Mouse (Mus musculus): ENCODE measurements around the gene Rwdd3.

The Rwdd3 gene

DNA sequence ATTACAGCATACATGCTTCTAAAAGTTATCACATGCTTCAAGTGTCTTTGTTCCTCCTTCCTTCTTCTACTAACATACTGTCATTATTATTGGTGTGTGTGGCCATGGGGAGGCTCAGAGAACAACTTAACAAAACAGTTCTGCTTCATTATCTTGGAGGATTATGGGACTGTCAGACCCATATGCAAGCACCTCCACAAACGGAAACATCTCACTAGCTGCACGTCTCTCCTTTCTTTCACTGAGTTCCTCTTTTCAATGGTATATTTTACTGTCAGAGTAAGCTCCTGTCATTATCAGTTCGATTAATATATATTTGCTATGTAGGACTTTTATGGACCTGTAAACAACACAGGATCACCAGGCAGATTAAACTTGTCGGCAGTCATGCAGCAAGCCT lies 11.1 kb downstream of the Rwdd3 start:
- no peak for DNase-seq (ENCODE audit: low read depth, low spot score)

DNA sequence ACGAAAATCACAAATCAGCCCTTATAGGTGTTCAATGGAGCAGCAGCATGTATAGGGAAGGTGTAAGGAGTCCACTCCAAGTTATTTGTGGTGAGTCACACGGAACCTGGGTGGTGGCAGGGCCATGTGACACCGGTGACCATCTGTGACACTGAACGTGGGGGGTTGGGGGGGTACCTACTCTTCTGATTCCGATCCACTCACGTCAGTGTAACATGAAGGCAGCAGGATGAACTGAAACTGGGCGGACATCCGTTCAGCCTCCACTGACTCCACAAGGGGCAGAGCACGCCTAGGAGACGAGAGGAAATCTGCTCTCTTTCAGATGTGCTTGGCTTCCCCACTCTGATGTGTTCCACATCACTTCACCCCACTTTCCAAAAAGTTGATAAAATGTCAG lies 11.9 kb downstream of the Rwdd3 start:
- no peak for DNase-seq (ENCODE audit: low read depth, low spot score)

DNA sequence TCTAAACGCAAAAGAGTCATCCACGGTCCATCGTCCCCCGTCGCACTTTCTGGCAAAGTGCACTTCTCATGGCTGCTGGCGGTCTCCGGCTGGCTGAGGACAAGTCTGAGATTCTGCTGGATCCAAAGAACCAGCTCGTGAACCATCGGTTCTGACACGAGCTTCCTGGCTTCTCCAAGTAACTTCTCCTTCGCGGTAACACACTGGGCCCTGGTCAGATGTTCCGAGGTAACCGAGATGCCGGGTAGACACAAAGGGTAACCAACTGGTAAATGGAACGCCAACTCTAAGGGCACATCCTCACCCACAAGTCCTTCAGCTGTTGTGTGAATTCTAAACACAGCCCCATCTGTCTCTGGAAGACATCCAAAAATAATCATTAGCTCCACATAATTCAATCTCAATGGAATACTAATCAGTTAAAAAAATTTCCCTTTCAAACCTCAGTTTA lies 12.6 kb downstream of the Rwdd3 start:
- no peak for DNase-seq (ENCODE audit: low read depth, low spot score)

DNA sequence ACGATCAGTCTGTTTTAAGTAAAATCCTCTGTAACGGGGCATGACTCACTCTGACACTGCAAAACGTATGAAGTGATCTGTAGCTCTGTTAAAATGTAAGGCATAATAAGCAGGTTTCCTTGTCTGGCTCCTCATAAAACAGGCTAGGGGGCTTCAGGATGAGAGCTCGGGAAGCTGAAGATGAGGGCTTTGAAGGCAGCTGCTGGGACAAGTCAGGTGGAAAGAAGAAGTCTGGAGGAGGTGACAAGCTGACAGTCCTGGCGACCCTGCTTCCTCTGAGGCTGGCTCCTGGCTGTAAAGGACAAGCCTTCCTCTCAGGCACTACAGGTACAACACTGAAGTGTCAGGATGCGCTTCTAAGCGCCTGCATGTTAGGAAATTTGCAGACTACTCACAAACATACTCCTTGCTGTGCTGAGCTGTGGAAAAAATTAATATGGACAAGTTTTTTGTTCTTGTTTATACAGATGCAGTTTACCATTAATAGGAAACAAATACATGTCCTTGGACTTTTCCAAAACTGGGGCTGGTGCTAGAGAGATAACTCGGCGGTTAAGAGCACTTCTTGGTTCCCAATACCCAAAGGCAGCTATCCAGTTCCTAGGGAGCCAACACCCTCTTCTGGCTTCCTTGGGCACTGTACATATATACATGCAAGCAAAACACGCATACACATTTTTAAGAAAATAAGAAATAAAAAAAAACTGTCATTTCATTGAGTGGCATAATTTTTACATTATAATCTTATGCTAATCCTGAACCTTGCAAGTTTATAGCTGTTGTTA lies 13.8 kb downstream of the Rwdd3 start:
- DNase-seq (ENCODE audit: low read depth, low spot score), result no peak

DNA sequence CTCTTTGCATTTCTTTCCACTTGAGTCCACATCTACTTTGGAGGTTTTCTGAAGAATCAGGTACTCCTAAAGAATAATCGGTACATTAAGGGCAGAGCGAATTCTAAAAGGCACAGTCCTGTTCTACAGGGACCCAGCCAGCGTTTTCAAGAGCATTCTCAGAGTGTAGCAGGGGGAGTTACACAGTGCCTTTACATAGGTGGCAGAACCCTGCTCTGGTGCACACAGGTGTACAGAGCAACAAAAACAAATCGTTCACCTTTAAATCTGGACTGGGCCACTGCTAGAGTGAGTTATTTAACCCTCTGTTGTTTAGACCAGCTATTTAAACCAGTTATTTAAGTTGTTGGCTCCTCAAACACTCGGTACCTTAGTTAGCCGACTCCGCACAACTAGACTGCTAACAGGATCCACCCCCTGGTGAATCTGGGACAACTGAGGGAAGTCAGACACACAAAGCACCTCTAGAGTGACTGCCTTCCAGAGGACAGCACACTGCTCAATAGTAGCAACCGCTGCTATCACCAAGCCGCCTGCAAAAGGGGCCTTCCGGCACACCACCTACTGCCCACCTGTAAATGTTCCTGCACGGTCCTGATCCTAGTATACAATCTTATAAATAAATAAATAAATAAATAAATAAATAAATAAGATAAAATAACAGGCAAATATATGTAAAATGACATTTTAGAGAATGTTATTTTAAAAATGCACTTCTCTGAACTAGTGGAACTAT lies 14.9 kb downstream of the Rwdd3 start:
- peak; percentile 11 for DNase-seq (ENCODE audit: low read depth, low spot score)

DNA sequence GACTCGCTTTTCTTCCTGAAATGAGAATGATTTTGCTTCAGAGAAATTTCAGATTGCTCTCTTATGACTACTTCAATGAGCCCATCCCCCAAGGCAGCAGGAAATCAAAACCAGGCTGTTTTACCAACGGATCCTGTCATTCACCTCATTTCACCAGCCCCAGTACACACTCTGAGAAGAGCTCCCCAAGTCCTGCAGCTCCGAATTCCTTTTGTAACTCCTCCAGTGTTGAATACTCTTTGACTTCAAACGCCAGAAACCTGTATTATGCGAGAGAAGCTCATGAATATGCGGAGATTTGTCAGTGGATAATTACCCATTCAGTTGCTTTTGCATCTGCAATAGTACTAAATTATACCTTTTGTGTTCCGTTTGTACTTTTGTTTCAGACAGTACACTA lies 15.5 kb downstream of the Rwdd3 start:
- peak; percentile 38 for DNase-seq (ENCODE audit: low read depth, low spot score)

DNA sequence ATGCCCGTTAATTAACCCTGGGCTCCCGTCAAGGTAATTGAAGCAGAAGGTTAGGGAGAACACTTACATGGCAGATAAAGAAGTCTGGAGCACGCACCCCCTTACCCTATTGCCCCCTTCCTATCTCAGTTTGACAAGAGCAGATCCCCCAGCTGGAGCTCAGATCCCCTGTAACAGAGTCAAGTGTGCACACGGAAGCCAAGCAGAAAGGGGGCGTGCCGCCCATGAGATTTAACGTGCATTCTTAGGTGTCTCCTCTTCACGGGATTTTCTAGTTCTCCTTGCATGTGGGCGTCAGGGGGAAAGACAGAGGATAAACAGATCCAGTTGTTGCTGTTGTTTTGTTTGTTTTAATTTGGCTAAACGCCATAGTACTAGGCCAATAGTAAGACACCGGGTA lies 37.6 kb downstream of the Rwdd3 start:
- DNase-seq (ENCODE audit: low read depth, low spot score), result no peak

DNA sequence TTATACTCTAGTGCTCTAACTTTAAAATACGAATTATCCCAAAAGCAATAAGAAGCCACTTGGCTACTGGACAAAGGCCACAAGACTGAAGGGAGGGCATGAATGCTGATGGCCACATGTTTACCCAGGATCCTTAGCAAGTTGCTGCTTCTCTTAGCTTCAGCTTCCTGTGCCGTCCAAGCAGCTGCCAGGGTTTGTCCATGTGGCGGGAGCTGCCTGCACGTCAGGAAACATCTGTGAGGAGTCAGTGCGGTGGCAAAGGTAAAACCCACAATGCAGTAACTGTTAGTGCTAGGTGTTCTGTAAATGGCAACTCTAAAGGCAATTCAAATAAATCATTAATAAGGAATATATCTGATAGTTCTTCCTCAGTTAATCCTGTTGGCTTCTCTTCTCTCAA lies 38.5 kb downstream of the Rwdd3 start:
- no peak for DNase-seq (ENCODE audit: low read depth, low spot score)

DNA sequence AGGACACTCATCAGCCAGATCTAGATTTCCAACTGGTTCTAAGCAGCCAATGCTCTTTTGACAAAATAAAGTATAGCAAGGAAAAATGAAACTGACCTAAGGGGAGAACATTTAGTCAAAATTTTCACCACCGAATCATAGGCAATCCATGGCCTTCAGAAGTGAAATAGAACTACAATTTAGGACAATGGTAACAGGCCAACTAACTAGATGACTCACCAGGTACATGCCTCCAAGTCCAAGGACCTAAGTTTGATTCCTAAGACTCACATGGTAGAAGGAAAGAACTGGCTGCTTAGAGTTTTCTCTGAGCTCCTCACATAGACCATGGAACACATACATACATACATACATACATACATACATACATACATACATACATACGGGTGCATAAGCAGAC lies 44.3 kb downstream of the Rwdd3 start:
- no peak for DNase-seq (ENCODE audit: low read depth, low spot score)

DNA sequence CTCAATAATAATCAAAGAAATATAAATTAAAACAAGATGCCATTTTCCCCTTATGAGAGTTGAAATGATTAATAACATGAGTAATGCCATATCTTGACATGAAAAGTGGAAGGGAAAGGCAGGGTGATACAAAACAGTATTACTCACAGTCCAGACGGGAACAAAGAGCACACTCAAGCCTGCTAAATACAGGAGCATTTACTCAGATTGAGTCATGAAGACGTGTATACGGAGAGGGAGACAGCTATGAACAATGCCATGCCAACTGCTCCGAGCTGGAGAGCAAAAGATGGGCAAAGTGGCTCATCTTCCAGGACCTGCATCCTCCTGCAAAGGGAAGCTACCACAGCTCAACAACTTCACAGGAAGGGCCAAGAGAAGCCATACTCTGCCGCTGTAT lies 45.0 kb downstream of the Rwdd3 start:
- DNase-seq (ENCODE audit: low read depth, low spot score), result no peak

DNA sequence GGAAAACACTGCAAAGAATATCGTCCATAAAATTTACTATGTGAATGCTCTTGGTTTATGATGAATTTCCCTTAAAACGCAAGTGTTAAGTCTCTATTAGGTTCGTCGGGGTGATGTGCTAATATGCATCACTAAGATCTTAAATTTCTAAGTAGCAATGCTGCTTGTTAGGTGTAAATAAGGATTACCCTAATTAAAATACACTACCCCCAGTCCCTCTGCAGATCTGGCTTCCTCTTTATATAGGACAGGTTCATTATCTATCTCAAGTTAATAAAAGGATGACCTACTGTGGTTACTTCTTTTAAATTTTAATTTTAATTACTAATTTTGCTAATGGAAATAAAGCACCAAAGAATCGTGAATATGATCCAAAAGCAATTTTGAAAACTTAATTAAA lies 50.4 kb downstream of the Rwdd3 start:
- no peak for DNase-seq (ENCODE audit: low read depth, low spot score)

DNA sequence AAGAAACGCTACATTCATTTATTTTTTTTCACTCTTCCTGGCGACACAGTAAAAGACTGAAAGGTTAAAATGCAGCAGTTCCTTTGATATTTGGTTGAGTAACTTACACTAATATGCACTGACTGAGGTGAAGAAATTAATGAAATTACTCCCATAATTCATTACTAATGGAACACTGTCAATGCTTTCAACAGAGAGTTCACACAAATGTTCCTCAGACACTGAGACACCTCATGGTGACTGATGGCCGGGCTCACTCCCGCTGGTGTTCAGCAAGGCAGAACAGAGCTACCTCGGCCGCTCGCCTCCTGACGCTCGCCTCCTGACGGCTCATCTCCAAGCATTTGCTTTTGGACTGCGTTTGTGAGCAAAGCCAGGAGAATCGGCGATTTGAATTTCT lies 54.9 kb downstream of the Rwdd3 start:
- DNase-seq (ENCODE audit: low read depth, low spot score), result no peak

DNA sequence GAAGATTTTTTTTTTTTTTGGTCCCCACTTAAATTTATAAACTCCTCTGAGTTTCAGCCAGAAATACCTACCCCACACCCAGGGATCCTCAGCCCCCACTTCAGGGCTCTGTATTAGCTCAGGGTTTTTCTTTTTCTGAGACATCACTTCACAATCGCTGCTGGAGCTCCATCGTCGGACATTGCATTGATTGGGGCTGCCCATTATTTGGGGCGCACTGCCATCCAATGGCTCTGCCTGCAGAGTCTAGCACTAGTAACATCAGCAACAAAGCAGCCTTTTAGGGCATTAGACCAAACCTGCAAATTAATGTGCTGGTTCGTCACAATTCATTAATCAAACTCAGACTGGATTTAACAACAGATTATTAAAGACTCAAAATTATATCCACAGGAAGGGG lies 55.4 kb downstream of the Rwdd3 start:
- DNase-seq (ENCODE audit: low read depth, low spot score), result no peak

DNA sequence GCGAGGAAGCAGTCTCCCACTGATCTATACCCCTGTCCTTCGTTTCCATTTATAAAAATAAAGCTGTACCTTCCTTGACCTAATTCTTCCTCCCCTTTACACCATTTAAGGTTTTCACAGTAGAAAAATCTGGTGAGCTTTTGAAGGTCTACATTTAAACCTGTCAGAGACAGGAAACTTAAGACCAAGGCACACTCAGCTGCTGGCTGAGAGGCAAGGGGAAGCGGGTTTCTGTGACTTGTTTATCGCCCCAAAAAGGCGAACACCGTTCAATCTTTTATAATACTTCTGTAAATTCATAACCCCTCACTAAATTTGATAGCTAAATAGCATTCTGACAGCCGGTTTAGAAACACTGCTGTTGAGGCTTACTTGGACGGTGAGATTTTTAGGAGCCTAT lies 60.4 kb downstream of the Rwdd3 start:
- DNase-seq (ENCODE audit: low read depth, low spot score), result no peak

DNA sequence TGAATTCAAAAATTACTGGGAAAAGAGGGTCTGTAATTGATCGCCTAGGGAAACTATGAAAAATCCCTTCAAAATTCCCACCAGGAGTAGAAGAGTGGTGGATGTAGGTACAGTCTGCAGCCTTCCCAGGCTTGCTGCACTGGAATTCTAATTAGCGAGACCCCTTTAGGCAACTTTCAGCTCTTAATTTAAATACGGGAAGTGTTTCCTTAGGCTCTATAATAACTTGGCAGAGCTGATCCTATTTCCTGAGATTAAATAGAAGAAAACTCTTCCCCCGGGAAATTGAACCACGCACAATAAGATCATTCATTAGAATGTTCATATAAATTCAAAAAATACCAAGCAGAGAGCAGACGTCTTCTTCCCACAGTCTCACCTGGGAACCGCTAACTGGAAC lies 61.1 kb downstream of the Rwdd3 start:
- DNase-seq (ENCODE audit: low read depth, low spot score), result no peak

DNA sequence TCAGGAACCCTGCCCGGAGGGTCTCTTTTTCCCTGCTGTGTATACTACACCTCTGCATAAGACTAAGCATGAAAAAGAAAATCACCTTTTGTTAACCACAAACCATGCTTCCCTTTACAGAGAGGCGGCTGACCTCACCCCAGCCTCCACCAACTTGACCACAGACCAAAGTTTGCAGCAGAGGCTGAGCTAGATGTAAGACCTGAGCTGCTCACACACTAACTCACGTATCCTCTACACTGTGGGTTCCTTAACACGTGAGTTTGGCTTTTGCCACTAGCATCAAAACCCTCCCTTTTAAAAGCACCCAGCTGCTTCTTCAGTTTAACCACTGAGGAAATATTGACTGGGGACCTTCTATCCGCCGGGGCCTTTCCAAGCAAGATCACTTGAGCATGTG lies 64.0 kb downstream of the Rwdd3 start:
- no peak for DNase-seq (ENCODE audit: low read depth, low spot score)

DNA sequence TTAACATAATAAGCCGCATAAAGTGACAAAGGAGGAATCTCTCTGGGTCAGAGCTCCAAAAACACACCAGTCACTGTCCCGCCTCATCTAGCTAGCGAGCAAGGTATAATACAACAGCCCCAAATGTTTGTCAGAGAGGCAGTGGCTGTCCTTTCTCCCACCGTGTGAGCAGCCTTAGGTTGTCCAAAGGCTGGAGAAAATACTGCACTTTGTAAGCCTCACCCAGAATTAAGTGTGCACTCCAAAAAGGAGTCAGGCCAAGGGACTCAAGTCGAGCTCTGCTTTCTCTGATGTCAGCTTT lies 66.1 kb downstream of the Rwdd3 start:
- DNase-seq (ENCODE audit: low read depth, low spot score), result no peak
